Mouse (Mus musculus): Measurements from ENCODE around the gene Gm20388.

DNA sequence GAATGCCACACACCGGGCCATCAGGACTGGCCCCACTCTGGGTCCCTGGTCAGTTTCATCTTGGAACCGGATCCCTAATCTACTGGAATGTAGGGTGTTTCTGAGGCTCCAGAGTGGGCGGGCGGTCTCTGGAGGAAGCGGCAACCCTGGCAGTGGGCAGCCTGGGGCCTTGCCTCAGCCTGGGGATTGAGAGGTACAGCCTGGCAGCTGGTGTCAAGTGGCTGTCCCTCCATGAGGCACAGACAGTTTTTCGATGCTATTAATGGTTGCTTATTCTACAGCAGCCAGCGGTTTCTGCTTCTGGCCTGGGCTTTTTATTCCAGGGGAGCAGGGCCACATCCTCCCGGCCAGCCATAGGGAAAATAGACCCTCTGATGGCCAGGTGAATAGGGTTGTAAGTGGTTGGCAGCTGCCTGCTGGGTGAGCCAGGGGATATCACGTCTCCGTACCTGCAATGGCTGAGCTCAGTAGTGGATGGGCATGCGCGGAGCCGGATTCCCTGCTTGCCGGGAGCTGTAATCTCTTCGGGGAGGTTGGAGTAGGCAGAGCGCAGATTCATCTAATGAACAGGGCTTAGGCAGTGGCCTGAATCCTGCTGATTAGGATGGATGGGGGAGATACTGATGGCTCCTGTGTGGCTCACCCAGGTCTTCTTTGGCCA lies 340.2 kb downstream of the Gm20388 start:
- TF ChIP-seq POLR2A (IDR thresholded peaks at IDR 0.05; ENCODE audit: low read depth, low read length) (no peak), CTCF (conservative IDR thresholded peaks at IDR 0.05; ENCODE audit: insufficient read depth, insufficient read length, low read depth, low read length) (no peak)

All from kidney, adult 2 months (tissue).